8 mouse cellular contexts compared by ENCODE assay signal in the genomic region with DNA sequence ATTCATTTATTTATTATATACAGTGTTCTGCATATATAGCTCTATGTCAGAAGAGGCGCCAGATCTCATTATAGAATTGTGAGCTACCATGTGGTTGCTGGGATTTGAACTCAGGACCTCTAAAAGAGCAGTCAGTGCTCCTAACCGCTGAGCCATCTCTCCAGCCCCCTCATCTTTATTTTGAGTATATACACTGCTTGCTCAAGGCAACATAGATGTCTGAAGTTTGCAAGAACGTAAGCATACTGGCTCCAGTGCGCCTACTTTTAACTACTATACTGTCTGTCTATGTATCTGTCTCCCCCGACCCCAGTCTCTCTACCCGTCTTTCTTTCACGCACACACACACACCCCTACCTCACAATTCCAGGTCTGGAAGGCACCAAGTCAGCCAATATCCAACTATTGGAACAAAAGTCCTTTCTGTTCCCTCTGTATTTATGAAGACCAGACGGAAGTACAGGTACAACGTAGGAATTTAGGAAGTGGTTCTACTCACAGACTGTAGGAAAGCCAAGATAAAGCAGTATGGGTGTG. TPM values are rescaled to one million over a fixed set of nuclear protein-coding genes. Genes with fewer than 3 reads are reported as not detected.
DNase-seq lines count a peak whose midpoint lies in the region; ATAC-seq lines count a peak whose summit lies in the region.

No protein-coding gene starts in this region.

- peak overlapping the region; percentile 96 for H3K4me3 ChIP-seq in liver, embryonic 11.5 days (ENCODE audit: low read depth, low read length)
- H3K4me3 ChIP-seq in forebrain, embryonic 12.5 days (replicated peaks), result peak overlapping the region; percentile 98
- peak overlapping the region; percentile 90 for H3K4me3 ChIP-seq in limb, embryonic 11.5 days (ENCODE audit: low read depth, low read length)
- H3K4me3 ChIP-seq in neural tube, embryonic 14.5 days (ENCODE audit: low read depth, low read length), result peak overlapping the region; percentile 99; the same call in 1 of the 2 replicates

- H3K4me2 ChIP-seq in liver, embryonic 11.5 days, result peak overlapping the region; percentile 70
- H3K4me2 ChIP-seq in forebrain, embryonic 12.5 days, result peak overlapping the region; percentile 76
- no peak overlapping the region; the same call in 1 of the 2 replicates for H3K4me2 ChIP-seq in limb, embryonic 11.5 days (ENCODE audit: low read depth, severe bottlenecking)
- peak overlapping the region; percentile 83 for H3K4me2 ChIP-seq in neural tube, embryonic 14.5 days (ENCODE audit: low read depth, low read length)

- H3K9me3 ChIP-seq in liver, embryonic 11.5 days (ENCODE audit: control insufficient read depth, low read length), result no peaks in the 10 kb centered on the region
- H3K9me3 ChIP-seq in forebrain, embryonic 12.5 days, result no peaks in the 10 kb centered on the region
- no peaks in the 10 kb centered on the region for H3K9me3 ChIP-seq in limb, embryonic 11.5 days (ENCODE audit: control insufficient read depth, low read length)
- H3K9me3 ChIP-seq in neural tube, embryonic 14.5 days (ENCODE audit: control insufficient read depth, low read length), result no peaks in the 10 kb centered on the region

- 54% methylated on average over 9 of the region's 9 CpGs for WGBS in liver, embryonic 11.5 days
- 67% methylated on average over 9 of the region's 9 CpGs for WGBS in forebrain, embryonic 12.5 days
- 62% methylated on average over 9 of the region's 9 CpGs for WGBS in limb, embryonic 11.5 days
- WGBS in neural tube, embryonic 14.5 days, result 62% methylated on average over 9 of the region's 9 CpGs

- H3K27ac ChIP-seq in liver, embryonic 11.5 days (ENCODE audit: low read depth, low read length), result no peak overlapping the region
- H3K27ac ChIP-seq in forebrain, embryonic 12.5 days, result no peak overlapping the region
- H3K27ac ChIP-seq in limb, embryonic 11.5 days (replicated peaks; ENCODE audit: low read depth, low read length), result no peak overlapping the region
- H3K27ac ChIP-seq in neural tube, embryonic 14.5 days (ENCODE audit: low read depth, low read length), result no peak overlapping the region

- 0 out of 2 replicates have a peak, but pooled peaks cover 2% of the 10 kb centered on the region for H3K4me1 ChIP-seq in liver, embryonic 11.5 days (replicated peaks; ENCODE audit: control insufficient read depth, insufficient read depth, low read length)
- peaks cover 14% of the 10 kb centered on the region for H3K4me1 ChIP-seq in forebrain, embryonic 12.5 days
- H3K4me1 ChIP-seq in limb, embryonic 11.5 days (ENCODE audit: control insufficient read depth, insufficient read depth, low read length), result peaks cover 3% of the 10 kb centered on the region; the same call in 1 of the 2 replicates
- peaks cover 9% of the 10 kb centered on the region for H3K4me1 ChIP-seq in neural tube, embryonic 14.5 days (ENCODE audit: control insufficient read depth, insufficient read depth, low read length)

- H3K36me3 ChIP-seq in liver, embryonic 11.5 days (ENCODE audit: control insufficient read depth, insufficient read depth, low read length), result peaks cover 14% of the 10 kb centered on the region
- peaks cover 24% of the 10 kb centered on the region for H3K36me3 ChIP-seq in forebrain, embryonic 12.5 days (replicated peaks)
- peaks cover 11% of the 10 kb centered on the region for H3K36me3 ChIP-seq in limb, embryonic 11.5 days (ENCODE audit: control insufficient read depth, insufficient read depth, low read length)
- H3K36me3 ChIP-seq in neural tube, embryonic 14.5 days (ENCODE audit: control insufficient read depth, insufficient read depth, low read length), result peaks cover 14% of the 10 kb centered on the region; the same call in 1 of the 2 replicates

- DNase-seq in liver, embryonic 11.5 days (ENCODE audit: low spot score), result no peak
- DNase-seq in liver, result no peak
- DNase-seq in limb, embryonic 11.5 days (ENCODE audit: low spot score), result no peak
- no peak for DNase-seq in left cerebral cortex, adult 8-10 months (ENCODE audit: low spot score in 2 of 2)
- no peak for DNase-seq in cerebellum, adult 11 months

- no peak overlapping the region for H3K9ac ChIP-seq in liver, embryonic 11.5 days (ENCODE audit: low read depth, low read length)
- no peak overlapping the region; the same call in 1 of the 2 replicates for H3K9ac ChIP-seq in forebrain, embryonic 12.5 days
- H3K9ac ChIP-seq in limb, embryonic 11.5 days (ENCODE audit: low read length), result no peak overlapping the region
- H3K9ac ChIP-seq in neural tube, embryonic 14.5 days (replicated peaks; ENCODE audit: low read depth, low read length), result no peak overlapping the region

- H3K27me3 ChIP-seq in liver, embryonic 11.5 days (replicated peaks; ENCODE audit: control insufficient read depth, insufficient read depth, low read length), result no peaks in the 10 kb centered on the region
- H3K27me3 ChIP-seq in forebrain, embryonic 12.5 days, result no peaks in the 10 kb centered on the region
- H3K27me3 ChIP-seq in limb, embryonic 11.5 days (ENCODE audit: control insufficient read depth, insufficient read depth, low read length), result no peaks in the 10 kb centered on the region
- no peaks in the 10 kb centered on the region for H3K27me3 ChIP-seq in neural tube, embryonic 14.5 days (ENCODE audit: control insufficient read depth, insufficient read depth, low read length)

- ATAC-seq in liver, embryonic 11.5 days (replicated peaks; ENCODE audit: low FRiP score), result no peak
- no peak for ATAC-seq in forebrain, embryonic 12.5 days (ENCODE audit: low FRiP score)
- ATAC-seq in limb, embryonic 11.5 days (ENCODE audit: insufficient number of reproducible peaks, low FRiP score, low TSS enrichment, low read depth), result no peak
- no peak for ATAC-seq in neural tube, embryonic 14.5 days (ENCODE audit: low read depth)
- no peak for ATAC-seq in granulocyte monocyte progenitor cell, adult 5-6 weeks (replicated peaks; ENCODE audit: poor library complexity, severe bottlenecking)

RNA-seq across cellular contexts. Expression of a gene that starts 0.6 kb away (rescaled TPM):
- 16.2 and 20.1 TPM in 2 replicates for polyA plus RNA-seq in liver, embryonic 11.5 days (2014; fragmentation: Nextera tagmentation; extraction: Ambion mirVana)
- 27.0 and 28.3 TPM in 2 replicates for polyA plus RNA-seq in forebrain, embryonic 12.5 days (2016; fragmentation: Nextera tagmentation; extraction: Ambion mirVana)
- polyA plus RNA-seq in limb, embryonic 11.5 days (2014; fragmentation: Nextera tagmentation; extraction: Ambion mirVana), result 29.7 and 32.3 TPM in 2 replicates
- 21.9 and 24.5 TPM in 2 replicates for polyA plus RNA-seq in neural tube, embryonic 14.5 days (2014; fragmentation: Nextera tagmentation; extraction: Ambion mirVana)
- 26.3 and 29.6 TPM in 2 replicates for total RNA-seq in granulocyte monocyte progenitor cell, adult 5-6 weeks (2014; fragmentation: Nextera tagmentation)
- 36.4 and 43.9 TPM in 2 replicates for total RNA-seq in granulocyte monocyte progenitor cell, adult 5-6 weeks (2017)
- total RNA-seq in left cerebral cortex, adult 8-10 months (2022), result 10 to 100 TPM; 19.5 to 20.4 (median 20.2) TPM

RNA-seq across cellular contexts. Expression of a gene that starts 0.7 kb away (rescaled TPM):
- polyA plus RNA-seq in liver, embryonic 11.5 days (2014; fragmentation: Nextera tagmentation; extraction: Ambion mirVana), result 3.3 and 4.2 TPM in 2 replicates
- 8.2 and 8.7 TPM in 2 replicates for polyA plus RNA-seq in forebrain, embryonic 12.5 days (2016; fragmentation: Nextera tagmentation; extraction: Ambion mirVana)
- polyA plus RNA-seq in limb, embryonic 11.5 days (2014; fragmentation: Nextera tagmentation; extraction: Ambion mirVana), result 5.0 and 5.6 TPM in 2 replicates
- polyA plus RNA-seq in neural tube, embryonic 14.5 days (2014; fragmentation: Nextera tagmentation; extraction: Ambion mirVana), result 4.4 and 5.5 TPM in 2 replicates
- total RNA-seq in granulocyte monocyte progenitor cell, adult 5-6 weeks (2014; fragmentation: Nextera tagmentation), result 0.41 and 1.5 TPM in 2 replicates
- total RNA-seq in granulocyte monocyte progenitor cell, adult 5-6 weeks (2017), result 0.41 and 7.5 TPM in 2 replicates
- 1 to 10 TPM; 2.3 to 4.4 (median 3.2) TPM for total RNA-seq in left cerebral cortex, adult 8-10 months (2022)

RNA-seq across cellular contexts. Expression of a gene that starts 14.2 kb away (rescaled TPM):
- 301 and 312 TPM in 2 replicates for polyA plus RNA-seq in liver, embryonic 11.5 days (2014; fragmentation: Nextera tagmentation; extraction: Ambion mirVana)
- polyA plus RNA-seq in forebrain, embryonic 12.5 days (2016; fragmentation: Nextera tagmentation; extraction: Ambion mirVana), result 385 and 386 TPM in 2 replicates
- 297 and 308 TPM in 2 replicates for polyA plus RNA-seq in limb, embryonic 11.5 days (2014; fragmentation: Nextera tagmentation; extraction: Ambion mirVana)
- polyA plus RNA-seq in neural tube, embryonic 14.5 days (2014; fragmentation: Nextera tagmentation; extraction: Ambion mirVana), result 375 and 448 TPM in 2 replicates
- 134 and 159 TPM in 2 replicates for total RNA-seq in granulocyte monocyte progenitor cell, adult 5-6 weeks (2014; fragmentation: Nextera tagmentation)
- total RNA-seq in granulocyte monocyte progenitor cell, adult 5-6 weeks (2017), result 238 and 258 TPM in 2 replicates
- 100 to 1,000 TPM; 195 to 210 (median 203) TPM for total RNA-seq in left cerebral cortex, adult 8-10 months (2022)

RNA-seq across cellular contexts. Expression of a gene that starts 14.2 kb away (rescaled TPM):
- polyA plus RNA-seq in liver, embryonic 11.5 days (2014; fragmentation: Nextera tagmentation; extraction: Ambion mirVana), result 503 and 533 TPM in 2 replicates
- polyA plus RNA-seq in forebrain, embryonic 12.5 days (2016; fragmentation: Nextera tagmentation; extraction: Ambion mirVana), result 219 and 221 TPM in 2 replicates
- polyA plus RNA-seq in limb, embryonic 11.5 days (2014; fragmentation: Nextera tagmentation; extraction: Ambion mirVana), result 293 and 303 TPM in 2 replicates
- polyA plus RNA-seq in neural tube, embryonic 14.5 days (2014; fragmentation: Nextera tagmentation; extraction: Ambion mirVana), result 257 and 294 TPM in 2 replicates
- total RNA-seq in granulocyte monocyte progenitor cell, adult 5-6 weeks (2014; fragmentation: Nextera tagmentation), result 172 and 230 TPM in 2 replicates
- total RNA-seq in granulocyte monocyte progenitor cell, adult 5-6 weeks (2017), result 178 and 221 TPM in 2 replicates
- 100 to 1,000 TPM; 102 to 113 (median 109) TPM for total RNA-seq in left cerebral cortex, adult 8-10 months (2022)

RNA-seq across cellular contexts. Expression of a gene that starts 41.7 kb away (rescaled TPM):
- polyA plus RNA-seq in liver, embryonic 11.5 days (2014; fragmentation: Nextera tagmentation; extraction: Ambion mirVana), result 77.3 and 83.7 TPM in 2 replicates
- polyA plus RNA-seq in forebrain, embryonic 12.5 days (2016; fragmentation: Nextera tagmentation; extraction: Ambion mirVana), result 43.4 and 48.3 TPM in 2 replicates
- 60.0 and 63.7 TPM in 2 replicates for polyA plus RNA-seq in limb, embryonic 11.5 days (2014; fragmentation: Nextera tagmentation; extraction: Ambion mirVana)
- 65.1 and 67.2 TPM in 2 replicates for polyA plus RNA-seq in neural tube, embryonic 14.5 days (2014; fragmentation: Nextera tagmentation; extraction: Ambion mirVana)
- 33.9 and 61.3 TPM in 2 replicates for total RNA-seq in granulocyte monocyte progenitor cell, adult 5-6 weeks (2014; fragmentation: Nextera tagmentation)
- 30.4 and 48.5 TPM in 2 replicates for total RNA-seq in granulocyte monocyte progenitor cell, adult 5-6 weeks (2017)
- 100 to 1,000 TPM; 110 to 123 (median 118) TPM for total RNA-seq in left cerebral cortex, adult 8-10 months (2022)
